Mouse (Mus musculus): ENCODE data around the gene Klk1b24. TPM values are rescaled to one million over a fixed set of nuclear protein-coding genes. Genes with fewer than 3 reads are reported as not detected.
"Not testable (repeated sequence)": the region's sequence is repeated elsewhere in the genome, so short reads cannot be mapped to it uniquely, and the experiment has no call there.

Klk1b24 gene
- polyA plus RNA-seq (2011; ENCODE audit: insufficient read depth, insufficient read length, low read depth, missing spikeins), result not detected in 2 replicates

DNA sequence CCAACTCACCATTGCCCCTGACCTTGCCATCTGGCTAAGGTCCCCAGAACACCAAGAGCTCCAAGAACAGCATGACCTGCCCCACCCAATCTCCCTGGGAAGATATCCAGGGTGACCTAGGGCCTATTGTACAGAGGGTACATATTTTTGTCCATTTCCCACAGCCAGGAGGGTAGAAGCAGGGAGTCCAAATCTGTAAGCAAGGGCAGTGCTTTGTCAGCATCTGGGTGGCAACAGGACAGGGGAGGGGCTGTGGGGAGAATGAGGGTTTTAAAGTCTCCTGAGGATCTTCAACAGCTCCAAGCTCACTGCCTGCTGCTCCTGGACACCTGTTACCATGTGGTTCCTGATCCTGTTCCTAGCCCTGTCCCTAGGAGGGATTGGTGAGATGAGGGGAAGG lies at the start of gene Klk1b24:
TSS of gene Klk1b24 (plus strand) at position 301 of the 400 bp plus-strand sequence.
- H3K27ac ChIP-seq (ENCODE audit: insufficient read depth, low read length); H3K27me3 ChIP-seq (ENCODE audit: control insufficient read depth, insufficient read depth, low read length, poor library complexity, severe bottlenecking); H3K4me1 ChIP-seq (ENCODE audit: control insufficient read depth, insufficient read depth, low read length); H3K4me3 ChIP-seq (ENCODE audit: low read depth, low read length); H3K36me3 ChIP-seq (ENCODE audit: control insufficient read depth, insufficient read depth, low read length, poor library complexity, severe bottlenecking); H3K9ac ChIP-seq (ENCODE audit: low read depth, poor library complexity, severe bottlenecking); H3K9me3 ChIP-seq (replicated peaks; ENCODE audit: control insufficient read depth, insufficient read depth, low read length, poor library complexity, severe bottlenecking): not testable (repeated sequence)

- Histone ChIP-seq H3K9ac (ENCODE audit: low read depth, poor library complexity, severe bottlenecking) (no peak overlapping the region), H3K27me3 (ENCODE audit: control insufficient read depth, insufficient read depth, low read length, poor library complexity, severe bottlenecking) (no peaks in the 10 kb centered on the region), H3K27ac (ENCODE audit: insufficient read depth, low read length) (peak overlapping the region; percentile 11; the same call in 1 of the 2 replicates), H3K9me3 (replicated peaks; ENCODE audit: control insufficient read depth, insufficient read depth, low read length, poor library complexity, severe bottlenecking) (peaks cover 38% of the 10 kb centered on the region), H3K36me3 (ENCODE audit: control insufficient read depth, insufficient read depth, low read length, poor library complexity, severe bottlenecking) (no peaks in the 10 kb centered on the region), H3K4me3 (ENCODE audit: low read depth, low read length) (no peak overlapping the region), H3K4me1 (ENCODE audit: control insufficient read depth, insufficient read depth, low read length) (no peaks in the 10 kb centered on the region)
- no peak for TF ChIP-seq EP300 (IDR thresholded peaks at IDR 0.05; ENCODE audit: insufficient read depth, low read depth, low read length)
- no peak for TF ChIP-seq CTCF (IDR thresholded peaks at IDR 0.05; ENCODE audit: low read depth, low read length)
- TF ChIP-seq POLR2A (IDR thresholded peaks at IDR 0.05; ENCODE audit: insufficient read depth, low read length), result no peak
These were observed 8.6 kb upstream of the Klk1b24 start for GRCm38 (mm10) chr7:44179299-44180045.

DNA sequence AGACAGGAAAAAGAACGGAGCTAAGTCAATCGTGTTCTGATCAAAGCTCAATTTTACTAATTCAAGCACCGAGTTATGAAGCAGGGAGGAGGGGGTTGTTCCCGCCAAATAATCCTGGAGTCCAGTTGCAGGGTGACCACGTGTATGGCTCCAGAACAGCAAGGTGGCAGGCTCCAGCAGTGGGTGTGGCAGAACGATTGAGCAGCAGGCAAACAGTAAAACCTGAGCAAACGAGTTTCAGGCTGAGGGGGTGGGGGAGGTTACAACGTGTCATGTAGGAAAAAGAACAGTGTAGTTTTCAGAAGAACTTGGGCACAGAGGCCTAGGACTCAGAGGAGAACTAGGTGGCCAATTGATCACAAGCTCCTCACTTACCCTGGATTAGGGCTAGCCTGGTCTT lies 1.5 kb upstream of the Klk1b24 start:
- not testable (repeated sequence) for H3K4me1 ChIP-seq (ENCODE audit: control insufficient read depth, insufficient read depth, low read length); H3K36me3 ChIP-seq (ENCODE audit: control insufficient read depth, insufficient read depth, low read length, poor library complexity, severe bottlenecking); H3K27ac ChIP-seq (ENCODE audit: insufficient read depth, low read length); H3K27me3 ChIP-seq (ENCODE audit: control insufficient read depth, insufficient read depth, low read length, poor library complexity, severe bottlenecking); H3K9me3 ChIP-seq (replicated peaks; ENCODE audit: control insufficient read depth, insufficient read depth, low read length, poor library complexity, severe bottlenecking); H3K9ac ChIP-seq (ENCODE audit: low read depth, poor library complexity, severe bottlenecking); H3K4me3 ChIP-seq (ENCODE audit: low read depth, low read length)

DNA sequence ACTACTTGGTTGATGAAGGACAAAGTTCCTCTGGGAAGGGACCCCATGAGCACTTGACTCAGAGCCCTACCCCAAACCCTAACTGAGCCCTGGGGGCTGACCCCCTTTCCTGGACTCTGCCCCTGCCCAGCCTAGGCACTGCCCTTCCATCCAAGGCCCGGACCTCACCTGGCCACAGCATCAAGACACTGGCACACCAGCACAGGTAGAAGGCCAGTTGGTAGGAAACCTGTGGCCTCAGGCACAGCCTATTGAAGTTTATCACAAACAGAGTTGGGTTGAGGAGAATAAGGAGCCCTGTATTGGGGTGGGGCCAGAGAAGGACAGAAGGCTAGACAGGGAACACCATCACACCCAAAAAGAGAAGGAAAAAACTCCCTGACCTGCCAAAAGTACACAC lies 5.4 kb downstream of the Klk1b24 start:
- not testable (repeated sequence) for H3K9me3 ChIP-seq (replicated peaks; ENCODE audit: control insufficient read depth, insufficient read depth, low read length, poor library complexity, severe bottlenecking); H3K36me3 ChIP-seq (ENCODE audit: control insufficient read depth, insufficient read depth, low read length, poor library complexity, severe bottlenecking)

DNA sequence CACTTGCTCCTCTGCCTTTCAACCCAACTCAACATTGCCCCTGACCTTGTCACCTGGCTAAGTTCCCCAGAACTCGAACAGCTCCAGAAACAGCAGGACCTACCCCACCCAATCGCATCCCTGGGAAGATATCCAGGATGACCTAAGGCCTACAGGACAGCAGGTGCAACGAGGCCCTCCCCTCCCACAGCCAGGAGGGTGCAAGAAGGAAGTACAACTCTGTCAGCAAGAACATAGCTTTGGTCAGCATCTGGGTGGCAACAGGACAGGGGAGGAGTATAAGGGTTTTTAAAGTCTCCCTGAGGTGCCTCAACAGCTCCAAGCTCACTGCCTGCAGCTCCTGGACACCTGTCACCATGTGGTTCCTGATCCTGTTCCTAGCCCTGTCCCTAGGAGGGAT lies 9.9 kb downstream of the Klk1b24 start, which contains the start of gene Klk1b3:
TSS of gene Klk1b3 (plus strand) at position 301 of the 400 bp plus-strand sequence.
- no peaks in the 10 kb centered on the region for H3K4me1 ChIP-seq (ENCODE audit: control insufficient read depth, insufficient read depth, low read length)
- no peaks in the 10 kb centered on the region for H3K36me3 ChIP-seq (ENCODE audit: control insufficient read depth, insufficient read depth, low read length, poor library complexity, severe bottlenecking)
- H3K4me3 ChIP-seq (ENCODE audit: low read depth, low read length), result no peak within 1 kb of the TSS
- H3K27ac ChIP-seq (ENCODE audit: insufficient read depth, low read length), result no peak within 1 kb of the TSS
- no peaks in the 10 kb centered on the region for H3K9me3 ChIP-seq (replicated peaks; ENCODE audit: control insufficient read depth, insufficient read depth, low read length, poor library complexity, severe bottlenecking)
- TF ChIP-seq EP300 (IDR thresholded peaks at IDR 0.05; ENCODE audit: insufficient read depth, low read depth, low read length) (no peak), POLR2A (IDR thresholded peaks at IDR 0.05; ENCODE audit: insufficient read depth, low read length) (no peak), CTCF (IDR thresholded peaks at IDR 0.05; ENCODE audit: low read depth, low read length) (no peak)
- no peaks in the 10 kb centered on the region for H3K27me3 ChIP-seq (ENCODE audit: control insufficient read depth, insufficient read depth, low read length, poor library complexity, severe bottlenecking)
- no peak within 1 kb of the TSS for H3K9ac ChIP-seq (ENCODE audit: low read depth, poor library complexity, severe bottlenecking)

More for the DNA sequence above, 5.4 kb downstream of the Klk1b24 start:
- H3K27me3 ChIP-seq (ENCODE audit: control insufficient read depth, insufficient read depth, low read length, poor library complexity, severe bottlenecking); H3K4me3 ChIP-seq (ENCODE audit: low read depth, low read length); H3K9ac ChIP-seq (ENCODE audit: low read depth, poor library complexity, severe bottlenecking); H3K4me1 ChIP-seq (ENCODE audit: control insufficient read depth, insufficient read depth, low read length); H3K27ac ChIP-seq (ENCODE audit: insufficient read depth, low read length): not testable (repeated sequence)

DNA sequence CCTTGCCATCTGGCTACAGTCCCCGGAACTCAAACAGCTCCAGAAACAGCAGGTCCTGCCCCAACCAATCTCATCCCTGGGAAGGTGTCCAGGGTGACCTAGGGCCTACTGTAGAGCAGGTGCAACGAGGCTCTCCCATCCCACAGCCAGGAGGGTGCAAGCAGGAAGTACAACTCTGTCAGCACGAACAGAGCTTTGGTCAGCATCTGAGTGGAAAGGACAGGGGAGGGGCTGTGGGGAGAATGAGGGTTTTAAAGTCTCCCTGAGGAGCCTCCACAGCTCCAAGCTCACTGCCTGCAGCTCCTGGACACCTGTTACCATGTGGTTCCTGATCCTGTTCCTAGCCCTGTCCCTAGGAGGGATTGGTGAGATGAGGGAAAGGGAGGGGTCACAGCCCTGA lies 19.1 kb downstream of the Klk1b24 start, which contains the start of gene Klk1b4:
TSS of gene Klk1b4 (plus strand) at position 301 of the 400 bp plus-strand sequence.
- H3K36me3 ChIP-seq (ENCODE audit: control insufficient read depth, insufficient read depth, low read length, poor library complexity, severe bottlenecking); H3K27ac ChIP-seq (ENCODE audit: insufficient read depth, low read length); H3K9ac ChIP-seq (ENCODE audit: low read depth, poor library complexity, severe bottlenecking); H3K4me3 ChIP-seq (ENCODE audit: low read depth, low read length); H3K9me3 ChIP-seq (replicated peaks; ENCODE audit: control insufficient read depth, insufficient read depth, low read length, poor library complexity, severe bottlenecking); H3K27me3 ChIP-seq (ENCODE audit: control insufficient read depth, insufficient read depth, low read length, poor library complexity, severe bottlenecking); H3K4me1 ChIP-seq (ENCODE audit: control insufficient read depth, insufficient read depth, low read length): not testable (repeated sequence)
